Mouse (Mus musculus) megakaryocyte, embryonic 14.5 days (primary cell): Measurements from ENCODE around the gene Nat8f7.
"Not testable (repeated sequence)": the region's sequence is repeated elsewhere in the genome, so short reads cannot be mapped to it uniquely, and the experiment has no call there.

ENCODE experiments used
- FLI1 ChIP-seq: IDR thresholded peaks from 2 replicates; pipeline ENCODE4 v1.6.1; 2012; ENCODE audit warnings: low read length, inconsistent platforms, mixed read lengths
- GATA1 ChIP-seq: IDR thresholded peaks from 3 replicates; pipeline ENCODE4 v1.6.1; 2012; ENCODE audit warnings: mixed read lengths, low read length, inconsistent platforms, borderline replicate concordance

DNA sequence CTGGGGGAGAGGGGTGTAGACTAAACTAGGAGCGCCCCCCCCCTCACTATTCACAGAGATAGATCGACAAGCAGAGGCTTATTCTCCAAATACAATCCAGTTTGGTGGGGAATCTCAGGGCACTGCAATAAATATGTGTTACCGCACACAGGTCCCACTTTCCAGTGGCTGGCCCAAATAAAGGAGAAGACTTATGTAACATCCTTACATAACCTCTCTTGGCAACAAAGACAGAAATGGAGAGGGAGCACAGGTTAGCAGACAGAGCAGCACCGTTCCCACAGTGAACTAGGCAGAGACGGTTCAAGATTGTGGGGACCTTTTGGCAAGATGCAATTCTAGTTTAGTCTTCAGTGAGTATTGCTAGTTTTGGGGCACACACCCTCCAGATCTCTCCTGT, 3.8 kb downstream of the Nat8f7 start:
- not testable (repeated sequence) for TF ChIP-seq GATA1, FLI1
